Mouse (Mus musculus): ENCODE data around the gene Efhc1. TPM values are rescaled to one million over a fixed set of nuclear protein-coding genes. Genes with fewer than 3 reads are reported as not detected.

The Efhc1 gene
- polyA plus RNA-seq, 1 experiment = 0.13 TPM

DNA sequence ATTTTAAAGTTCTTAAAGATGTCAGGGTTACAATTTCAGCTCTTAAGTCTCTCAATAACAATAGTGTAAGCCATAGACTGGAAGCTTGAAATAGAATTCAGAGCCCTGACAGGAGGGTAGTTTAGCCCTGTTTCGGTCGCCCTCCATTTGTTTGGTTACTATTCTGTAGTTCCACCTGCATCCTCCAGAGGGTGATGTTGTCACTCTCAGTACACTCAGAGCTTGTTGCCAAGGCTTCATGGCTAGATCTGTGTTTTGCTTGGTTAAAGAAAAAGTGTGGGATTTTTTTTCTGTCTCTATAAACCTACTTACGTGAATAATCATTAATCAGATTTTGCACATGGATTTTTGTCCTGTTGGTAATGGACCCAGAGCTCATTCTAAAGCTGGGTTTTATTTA, 12.4 kb upstream of the Efhc1 start:
- no peaks in the 10 kb centered on the region for H3K79me2 ChIP-seq (ENCODE audit: control insufficient read depth, insufficient read depth)
- no peak overlapping the region for H3K4me3 ChIP-seq
- no peaks in the 10 kb centered on the region for H3K36me3 ChIP-seq (ENCODE audit: control insufficient read depth, insufficient read depth)
- no peaks in the 10 kb centered on the region for H3K27me3 ChIP-seq (ENCODE audit: control insufficient read depth, insufficient read depth, insufficient read length)
- no peak overlapping the region for H3ac ChIP-seq (ENCODE audit: control insufficient read depth, insufficient read length)
- TF ChIP-seq POLR2AphosphoS2 (IDR thresholded peaks at IDR 0.05; ENCODE audit: insufficient read length, low read depth) (no peak), MYOD1 (IDR thresholded peaks at IDR 0.05; ENCODE audit: control insufficient read depth in 1 of 3, insufficient read length in 2 of 3, low read depth in 2 of 3) (no peak), USF1 (IDR thresholded peaks at IDR 0.05; ENCODE audit: low read depth) (no peak), E2F4 (IDR thresholded peaks at IDR 0.05; ENCODE audit: insufficient read depth) (no peak), TCF3 (IDR thresholded peaks at IDR 0.05; ENCODE audit: insufficient read length, low read depth) (no peak), REST (IDR thresholded peaks at IDR 0.05; ENCODE audit: insufficient read depth, insufficient read length) (no peak), SRF (IDR thresholded peaks at IDR 0.05; ENCODE audit: control insufficient read depth, insufficient read length, low read depth) (no peak), TCF12 (IDR thresholded peaks at IDR 0.05; ENCODE audit: insufficient read depth, poor library complexity, severe bottlenecking) (no peak), CEBPB (IDR thresholded peaks at IDR 0.05; ENCODE audit: insufficient read depth, poor library complexity, severe bottlenecking) (no peak), MYOG (IDR thresholded peaks at IDR 0.05; ENCODE audit: control insufficient read depth in 1 of 3, insufficient read depth in 1 of 3, insufficient read length in 2 of 3, low read depth in 2 of 3) (no peak), POLR2A (IDR thresholded peaks at IDR 0.05; ENCODE audit: insufficient read length, low read depth) (no peak), MAX (IDR thresholded peaks at IDR 0.05; ENCODE audit: low read depth) (no peak)
- H3K4me2 ChIP-seq (ENCODE audit: low read depth) = peak overlapping the region; percentile 6

DNA sequence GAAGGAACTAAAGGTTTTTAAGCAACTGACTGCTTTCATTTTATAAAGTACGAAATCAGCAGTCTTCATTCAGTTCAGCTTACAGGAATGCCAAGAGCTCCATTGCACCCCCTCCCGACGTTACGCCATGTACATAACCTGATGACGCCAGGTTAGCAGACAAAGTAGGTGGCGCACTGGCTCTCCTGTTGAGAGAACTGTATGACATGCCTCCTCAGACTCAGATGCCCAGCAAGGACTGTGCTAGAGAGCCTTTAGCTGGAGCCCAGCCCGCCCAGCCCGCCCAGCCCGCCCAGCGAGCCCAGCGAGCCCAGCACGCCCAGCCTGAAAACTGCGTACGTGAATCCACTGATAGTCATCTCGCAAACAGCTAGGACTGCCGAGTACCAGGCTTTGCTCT, 11.3 kb upstream of the Efhc1 start:
- Histone ChIP-seq H3K27me3 (ENCODE audit: control insufficient read depth, insufficient read depth, insufficient read length) (no peaks in the 10 kb centered on the region), H3ac (ENCODE audit: control insufficient read depth, insufficient read length) (no peak overlapping the region), H3K36me3 (ENCODE audit: control insufficient read depth, insufficient read depth) (no peaks in the 10 kb centered on the region), H3K4me2 (ENCODE audit: low read depth) (no peak overlapping the region), H3K79me2 (ENCODE audit: control insufficient read depth, insufficient read depth) (no peaks in the 10 kb centered on the region), H3K4me3 (no peak overlapping the region)
- TF ChIP-seq TCF3 (IDR thresholded peaks at IDR 0.05; ENCODE audit: insufficient read length, low read depth) (no peak), POLR2AphosphoS2 (IDR thresholded peaks at IDR 0.05; ENCODE audit: insufficient read length, low read depth) (no peak), USF1 (IDR thresholded peaks at IDR 0.05; ENCODE audit: low read depth) (no peak), TCF12 (IDR thresholded peaks at IDR 0.05; ENCODE audit: insufficient read depth, poor library complexity, severe bottlenecking) (no peak), CEBPB (IDR thresholded peaks at IDR 0.05; ENCODE audit: insufficient read depth, poor library complexity, severe bottlenecking) (no peak), MAX (IDR thresholded peaks at IDR 0.05; ENCODE audit: low read depth) (no peak)

DNA sequence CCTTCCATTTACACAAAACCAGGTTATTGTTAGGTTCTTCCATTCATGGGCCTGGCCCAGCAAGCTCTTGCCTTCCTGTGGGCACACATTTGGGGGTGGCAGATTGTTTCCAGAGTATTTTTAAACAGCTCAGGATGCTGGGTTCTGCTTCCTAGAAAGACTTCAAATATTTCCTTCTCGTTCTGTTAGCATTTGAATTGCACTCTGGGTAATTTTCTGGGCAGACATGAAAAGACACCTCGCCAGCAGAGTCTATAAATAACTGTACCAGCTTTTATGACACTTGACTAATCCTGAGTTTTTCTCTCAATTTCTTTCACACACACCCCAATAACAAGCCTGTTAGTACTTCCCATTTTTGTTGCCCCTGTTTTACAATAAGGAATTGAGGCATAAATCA, 10.1 kb upstream of the Efhc1 start:
- Histone ChIP-seq H3K4me3 (no peak overlapping the region), H3K27me3 (ENCODE audit: control insufficient read depth, insufficient read depth, insufficient read length) (no peaks in the 10 kb centered on the region), H3K4me2 (ENCODE audit: low read depth) (no peak overlapping the region), H3K79me2 (ENCODE audit: control insufficient read depth, insufficient read depth) (no peaks in the 10 kb centered on the region), H3ac (ENCODE audit: control insufficient read depth, insufficient read length) (no peak overlapping the region), H3K36me3 (ENCODE audit: control insufficient read depth, insufficient read depth) (no peaks in the 10 kb centered on the region)
- no peak for TF ChIP-seq POLR2A (IDR thresholded peaks at IDR 0.05; ENCODE audit: insufficient read length, low read depth)

DNA sequence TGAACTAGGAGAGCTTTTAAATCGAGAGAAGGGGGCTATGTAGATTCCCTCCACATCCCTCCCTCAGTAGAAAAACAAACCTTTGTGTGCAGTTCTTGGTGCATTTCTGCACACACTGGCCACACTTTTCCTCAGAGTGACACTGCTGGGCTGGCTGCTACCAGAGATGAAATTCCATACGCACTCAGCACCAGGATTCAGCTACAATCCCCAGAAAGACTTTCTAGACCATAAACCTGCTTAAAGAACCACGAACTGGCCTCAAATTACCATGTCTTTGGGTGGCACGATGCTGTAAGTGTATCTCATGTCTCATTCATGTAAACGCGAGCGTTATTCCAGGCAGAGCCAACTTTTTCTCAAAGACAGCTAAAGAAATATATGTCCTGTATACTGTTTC, 9.6 kb upstream of the Efhc1 start:
- Histone ChIP-seq H3K4me2 (ENCODE audit: low read depth) (no peak overlapping the region), H3K27me3 (ENCODE audit: control insufficient read depth, insufficient read depth, insufficient read length) (no peaks in the 10 kb centered on the region), H3ac (ENCODE audit: control insufficient read depth, insufficient read length) (no peak overlapping the region), H3K36me3 (ENCODE audit: control insufficient read depth, insufficient read depth) (no peaks in the 10 kb centered on the region), H3K79me2 (ENCODE audit: control insufficient read depth, insufficient read depth) (no peaks in the 10 kb centered on the region), H3K4me3 (no peak overlapping the region)
- TF ChIP-seq CEBPB (IDR thresholded peaks at IDR 0.05; ENCODE audit: insufficient read depth, poor library complexity, severe bottlenecking) = no peak
- TF ChIP-seq E2F4 (IDR thresholded peaks at IDR 0.05; ENCODE audit: insufficient read depth) = no peak
- no peak for TF ChIP-seq POLR2AphosphoS2 (IDR thresholded peaks at IDR 0.05; ENCODE audit: insufficient read length, low read depth)
- TF ChIP-seq MYOD1 (IDR thresholded peaks at IDR 0.05; ENCODE audit: control insufficient read depth in 1 of 3, insufficient read length in 2 of 3, low read depth in 2 of 3) = no peak
- TF ChIP-seq MYOG (IDR thresholded peaks at IDR 0.05; ENCODE audit: control insufficient read depth in 1 of 3, insufficient read depth in 1 of 3, insufficient read length in 2 of 3, low read depth in 2 of 3) = no peak
- TF ChIP-seq TCF3 (IDR thresholded peaks at IDR 0.05; ENCODE audit: insufficient read length, low read depth) = no peak
- TF ChIP-seq POLR2A (IDR thresholded peaks at IDR 0.05; ENCODE audit: insufficient read length, low read depth) = no peak
- no peak for TF ChIP-seq TCF12 (IDR thresholded peaks at IDR 0.05; ENCODE audit: insufficient read depth, poor library complexity, severe bottlenecking)
- no peak for TF ChIP-seq SRF (IDR thresholded peaks at IDR 0.05; ENCODE audit: control insufficient read depth, insufficient read length, low read depth)
- TF ChIP-seq REST (IDR thresholded peaks at IDR 0.05; ENCODE audit: insufficient read depth, insufficient read length) = no peak
- TF ChIP-seq MAX (IDR thresholded peaks at IDR 0.05; ENCODE audit: low read depth) = no peak
- no peak for TF ChIP-seq USF1 (IDR thresholded peaks at IDR 0.05; ENCODE audit: low read depth)

GRCm38 (mm10) chr1:20943016-20943415, 8.4 kb upstream of the Efhc1 start:
- TF ChIP-seq E2F4 (IDR thresholded peaks at IDR 0.05; ENCODE audit: insufficient read depth) (no peak), TCF3 (IDR thresholded peaks at IDR 0.05; ENCODE audit: insufficient read length, low read depth) (no peak), SRF (IDR thresholded peaks at IDR 0.05; ENCODE audit: control insufficient read depth, insufficient read length, low read depth) (no peak), MYOD1 (IDR thresholded peaks at IDR 0.05; ENCODE audit: control insufficient read depth in 1 of 3, insufficient read length in 2 of 3, low read depth in 2 of 3) (no peak), TCF12 (IDR thresholded peaks at IDR 0.05; ENCODE audit: insufficient read depth, poor library complexity, severe bottlenecking) (no peak), POLR2A (IDR thresholded peaks at IDR 0.05; ENCODE audit: insufficient read length, low read depth) (no peak), USF1 (IDR thresholded peaks at IDR 0.05; ENCODE audit: low read depth) (no peak), REST (IDR thresholded peaks at IDR 0.05; ENCODE audit: insufficient read depth, insufficient read length) (no peak), CEBPB (IDR thresholded peaks at IDR 0.05; ENCODE audit: insufficient read depth, poor library complexity, severe bottlenecking) (no peak), MYOG (IDR thresholded peaks at IDR 0.05; ENCODE audit: control insufficient read depth in 1 of 3, insufficient read depth in 1 of 3, insufficient read length in 2 of 3, low read depth in 2 of 3) (no peak), MAX (IDR thresholded peaks at IDR 0.05; ENCODE audit: low read depth) (no peak), POLR2AphosphoS2 (IDR thresholded peaks at IDR 0.05; ENCODE audit: insufficient read length, low read depth) (no peak)
- Histone ChIP-seq H3ac (ENCODE audit: control insufficient read depth, insufficient read length) (no peak overlapping the region), H3K79me2 (ENCODE audit: control insufficient read depth, insufficient read depth) (no peaks in the 10 kb centered on the region), H3K4me2 (ENCODE audit: low read depth) (no peak overlapping the region), H3K4me3 (no peak overlapping the region), H3K27me3 (ENCODE audit: control insufficient read depth, insufficient read depth, insufficient read length) (no peaks in the 10 kb centered on the region), H3K36me3 (ENCODE audit: control insufficient read depth, insufficient read depth) (no peaks in the 10 kb centered on the region)

All from myocyte (in vitro differentiated cells).